Mouse (Mus musculus) CH12.LX (cell line): ENCODE measurements at regions not wholly inside any gene's neighbourhood (a gene's known extent, or its start where the extent isn't known, plus 50 kb on each side); places are given as distances from the start of the nearest gene placed in this dataset.

Source experiments
- DNase-seq: peaks from one replicate; pipeline ENCODE4 v3.0.0-alpha.2; 2013; ENCODE audit errors: extremely low read depth
- H3K27ac ChIP-seq: 2 replicates; pipeline ENCODE4 v1.5.1; 2012; ENCODE audit warnings: low read depth, mild to moderate bottlenecking, control low read depth, moderate library complexity; ENCODE audit not compliant: insufficient read depth
- H3K27me3 ChIP-seq: replicated peaks from 2 replicates; pipeline ENCODE3; 2012; ENCODE audit warnings: inconsistent platforms
- H3K36me3 ChIP-seq, 2 experiments: replicated peaks in 1 of 2; 2 replicates each; pipeline versions ENCODE3 to v1.6.1; 2012; ENCODE audit warnings: inconsistent platforms in 1 of 2, low read length in 1 of 2, mild to moderate bottlenecking in 1 of 2, mixed read lengths in 1 of 2, moderate library complexity in 1 of 2; ENCODE audit not compliant: control insufficient read depth in 1 of 2, insufficient read depth in 1 of 2
- H3K4me1 ChIP-seq, 2 experiments: 2 replicates each; pipeline ENCODE4 v1.6.1; 2012; ENCODE audit warnings: inconsistent platforms in 1 of 2, moderate library complexity in 1 of 2; ENCODE audit not compliant: insufficient read depth in 2 of 2, control insufficient read depth in 1 of 2
- H3K4me2 ChIP-seq: 2 replicates; pipeline ENCODE4 v1.6.1; 2012; ENCODE audit warnings: low read depth, mild to moderate bottlenecking, control low read depth; ENCODE audit not compliant: poor library complexity, insufficient read depth, severe bottlenecking
- H3K4me3 ChIP-seq, 3 experiments: fragments of 150-350 bp in 1 of 3; sonication (generic) in 1 of 3; replicated peaks in 1 of 3; 2 replicates each; pipeline versions ENCODE3 to v1.5.1; 2011 to 2012; ENCODE audit warnings: low read depth in 2 of 3, low read length in 2 of 3, mild to moderate bottlenecking in 2 of 3, moderate library complexity in 2 of 3, control low read depth in 1 of 3, improper control_type of control experiment in 1 of 3, inconsistent platforms in 1 of 3, mixed read lengths in 1 of 3; ENCODE audit not compliant: poor library complexity in 1 of 3
- H3K79me2 ChIP-seq: replicated peaks from 2 replicates; pipeline ENCODE4 v1.6.1; 2012; ENCODE audit warnings: mild to moderate bottlenecking, moderate library complexity; ENCODE audit not compliant: control insufficient read depth, poor library complexity, insufficient read depth, severe bottlenecking; ENCODE audit errors: extremely low read depth
- H3K9ac ChIP-seq: 2 replicates; pipeline ENCODE4 v1.6.1; 2012; ENCODE audit warnings: low read depth, mild to moderate bottlenecking, control low read depth, moderate library complexity; ENCODE audit not compliant: insufficient read depth
- H3K9me3 ChIP-seq: replicated peaks from 2 replicates; pipeline ENCODE3; 2012; ENCODE audit warnings: low read length, inconsistent platforms, mixed read lengths
- CTCF ChIP-seq, 2 experiments: IDR thresholded peaks in 1 of 2; conservative IDR thresholded peaks in 1 of 2; 2 replicates each; pipeline ENCODE4 v1.5.1; 2011 to 2012; ENCODE audit warnings: low read depth in 2 of 2, low read length in 2 of 2, improper control_type of control experiment in 1 of 2, inconsistent platforms in 1 of 2, mild to moderate bottlenecking in 1 of 2, moderate library complexity in 1 of 2
- E2F4 ChIP-seq: IDR thresholded peaks from 2 replicates; pipeline ENCODE4 v1.6.1; 2011; ENCODE audit warnings: low read depth, low read length, improper control_type of control experiment; ENCODE audit not compliant: insufficient replicate concordance
- ELF1 ChIP-seq: IDR thresholded peaks from 2 replicates; pipeline ENCODE4 v1.6.1; 2014; ENCODE audit warnings: low read depth, mild to moderate bottlenecking, inconsistent platforms, low read length, improper control_type of control experiment
- ETS1 ChIP-seq: conservative IDR thresholded peaks from 2 replicates; pipeline ENCODE4 v1.6.1; 2012; ENCODE audit warnings: low read depth, mild to moderate bottlenecking, inconsistent platforms, low read length, improper control_type of control experiment, moderate library complexity
- HCFC1 ChIP-seq: IDR thresholded peaks from 2 replicates; pipeline ENCODE4 v1.6.1; 2012; ENCODE audit warnings: low read depth, mild to moderate bottlenecking, inconsistent platforms, low read length, improper control_type of control experiment
- JUN ChIP-seq: IDR thresholded peaks from 2 replicates; pipeline ENCODE4 v1.6.1; 2011; ENCODE audit warnings: low read depth, mild to moderate bottlenecking, low read length, improper control_type of control experiment, moderate library complexity; ENCODE audit not compliant: insufficient read depth
- MAFK ChIP-seq: IDR thresholded peaks from 2 replicates; pipeline ENCODE4 v1.6.1; 2011; ENCODE audit warnings: low read length, improper control_type of control experiment; ENCODE audit not compliant: insufficient replicate concordance
- NRF1 ChIP-seq: IDR thresholded peaks from 2 replicates; pipeline ENCODE4 v1.6.1; 2014; ENCODE audit warnings: low read depth, mild to moderate bottlenecking, inconsistent platforms, low read length, improper control_type of control experiment, moderate library complexity
- PAX5 ChIP-seq: IDR thresholded peaks from 2 replicates; pipeline ENCODE4 v1.6.1; 2012; ENCODE audit warnings: low read length, inconsistent platforms, mixed read lengths
- POLR2A ChIP-seq: IDR thresholded peaks from 2 replicates; pipeline ENCODE4 v1.6.1; 2011; ENCODE audit warnings: low read depth, mild to moderate bottlenecking, improper control_type of control experiment, low read length
- POLR2AphosphoS2 ChIP-seq: IDR thresholded peaks from 2 replicates; pipeline ENCODE4 v1.6.1; 2011; ENCODE audit warnings: low read depth, low read length, improper control_type of control experiment
- RAD21 ChIP-seq: IDR thresholded peaks from 2 replicates; pipeline ENCODE4 v1.6.1; 2011; ENCODE audit warnings: low read depth, mild to moderate bottlenecking, low read length, improper control_type of control experiment, moderate library complexity
- RCOR1 ChIP-seq: conservative IDR thresholded peaks from 2 replicates; pipeline ENCODE4 v1.6.1; 2012; ENCODE audit warnings: low read depth, mild to moderate bottlenecking, inconsistent platforms, low read length, improper control_type of control experiment
- SIN3A ChIP-seq: IDR thresholded peaks from 2 replicates; pipeline ENCODE4 v1.6.1; 2012; ENCODE audit warnings: low read length, improper control_type of control experiment, inconsistent platforms
- SMC3 ChIP-seq: IDR thresholded peaks from 2 replicates; pipeline ENCODE4 v1.6.1; 2011; ENCODE audit warnings: low read depth, low read length, improper control_type of control experiment
- TBP ChIP-seq: conservative IDR thresholded peaks from 2 replicates; pipeline ENCODE4 v1.6.1; 2011; ENCODE audit warnings: low read depth, low read length, improper control_type of control experiment
- TCF12 ChIP-seq: IDR thresholded peaks from 2 replicates; pipeline ENCODE4 v1.6.1; 2014; ENCODE audit warnings: low read depth, mild to moderate bottlenecking, inconsistent platforms, low read length, improper control_type of control experiment
- UBTF ChIP-seq: IDR thresholded peaks from 2 replicates; pipeline ENCODE4 v1.6.1; 2012; ENCODE audit warnings: low read depth, mild to moderate bottlenecking, inconsistent platforms, low read length, improper control_type of control experiment, moderate library complexity
- USF2 ChIP-seq: conservative IDR thresholded peaks from 2 replicates; pipeline ENCODE4 v1.6.1; 2011; ENCODE audit warnings: low read depth, low read length, improper control_type of control experiment
- ZC3H11A ChIP-seq: IDR thresholded peaks from 2 replicates; pipeline ENCODE4 v1.6.1; 2012; ENCODE audit warnings: low read depth, mild to moderate bottlenecking, inconsistent platforms, low read length, improper control_type of control experiment
- ZKSCAN1 ChIP-seq: IDR thresholded peaks from 2 replicates; pipeline ENCODE4 v1.6.1; 2012; ENCODE audit warnings: low read depth, inconsistent platforms, low read length, improper control_type of control experiment, borderline replicate concordance
- ZMIZ1 ChIP-seq: IDR thresholded peaks from 2 replicates; pipeline ENCODE4 v1.6.1; 2012; ENCODE audit warnings: low read depth, mild to moderate bottlenecking, inconsistent platforms, low read length, improper control_type of control experiment
- ZNF384 ChIP-seq: IDR thresholded peaks from 2 replicates; pipeline ENCODE4 v1.6.1; 2012; ENCODE audit warnings: low read depth, low read length, improper control_type of control experiment, inconsistent platforms
- dilution Hi-C: fragments of 300-500 bp; cut with MboI; formaldehyde crosslinking; loops from 2 replicates; pipeline ENCODE4 v1.14.3; 2020; ENCODE audit warnings: low sequenced_read_pairs; ENCODE audit not compliant: extremely low pct_unique_long_range_greater_than_20kb, extremely low pct_ligation_motif_present
- in situ Hi-C: fragments of 300-500 bp; cut with MboI; formaldehyde crosslinking; loops from 3 replicates; pipeline ENCODE4 v1.14.3; 2019; ENCODE audit warnings: low sequenced_read_pairs, low pct_ligation_motif_present, low pct_unique_long_range_greater_than_20kb, mixed read lengths

DNA sequence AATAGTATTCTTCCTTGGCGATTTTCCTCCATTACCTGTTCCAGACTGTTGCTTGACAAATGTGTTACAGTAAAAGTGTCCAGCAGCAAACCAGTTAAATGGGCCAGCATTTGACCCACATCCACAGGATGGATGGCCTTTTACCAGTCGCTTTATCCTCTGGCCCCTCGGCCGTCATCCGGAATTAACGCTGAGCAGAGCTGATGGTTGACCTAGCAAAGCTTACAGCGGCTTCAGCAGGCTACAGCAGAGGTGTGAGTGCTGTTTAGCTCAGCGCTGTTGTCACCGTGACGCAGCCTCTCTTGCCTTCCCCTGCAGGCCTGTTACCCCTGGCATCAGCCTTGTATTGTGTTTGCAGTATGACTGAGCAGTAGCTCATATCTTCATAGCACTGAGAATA lies 159.8 kb upstream of the Eif4g2 start:
- no peaks in the 10 kb centered on the region for H3K79me2 ChIP-seq
- no peaks in the 10 kb centered on the region for H3K36me3 ChIP-seq
- peaks cover 2% of the 10 kb centered on the region for H3K9me3 ChIP-seq
- H3K9ac ChIP-seq: no peak overlapping the region
- no peak overlapping the region for H3K4me3 ChIP-seq
- no peaks in the 10 kb centered on the region for H3K4me1 ChIP-seq
- in situ Hi-C loops: no loop called here
- DNase-seq: no peak
- no peak overlapping the region for H3K4me2 ChIP-seq
- H3K27ac ChIP-seq: no peak overlapping the region
- dilution Hi-C loops: no loop called here
- H3K27me3 ChIP-seq: no peaks in the 10 kb centered on the region
- TF ChIP-seq PAX5: no peak
- no peak for TF ChIP-seq E2F4
- no peak for TF ChIP-seq ZC3H11A
- no peak for TF ChIP-seq TBP
- TF ChIP-seq JUN: no peak
- TF ChIP-seq MAFK: no peak
- no peak for TF ChIP-seq SIN3A
- TF ChIP-seq SMC3: no peak
- no peak for TF ChIP-seq ETS1
- no peak for TF ChIP-seq ELF1
- TF ChIP-seq POLR2A: no peak
- no peak for TF ChIP-seq USF2
- no peak for TF ChIP-seq RCOR1
- no peak for TF ChIP-seq ZMIZ1
- no peak for TF ChIP-seq ZNF384
- no peak for TF ChIP-seq POLR2AphosphoS2
- TF ChIP-seq TCF12: no peak
- TF ChIP-seq UBTF: no peak
- TF ChIP-seq ZKSCAN1: no peak
- TF ChIP-seq, all 38 proteins: peak for 0

- H3K27ac ChIP-seq: no peak overlapping the region
- in situ Hi-C loops: no loop called here
- H3K9me3 ChIP-seq: peaks cover 7% of the 10 kb centered on the region
- H3K9ac ChIP-seq: no peak overlapping the region
- H3K79me2 ChIP-seq: no peaks in the 10 kb centered on the region
- H3K4me1 ChIP-seq: no peaks in the 10 kb centered on the region
- H3K4me3 ChIP-seq: no peak overlapping the region
- no peaks in the 10 kb centered on the region for H3K36me3 ChIP-seq
- no peak for DNase-seq
- TF ChIP-seq SMC3 (peak; percentile 67), RAD21 (peak; percentile 54), NRF1 (no peak), ZNF384 (no peak), HCFC1 (no peak), CTCF (conservative IDR thresholded peaks at IDR 0.05 in 1 of 2, IDR thresholded peaks at IDR 0.05 in 1 of 2; ENCODE audit: low read depth in 2 of 2, low read length in 2 of 2) (peak in 1 of 2 experiments; percentile 68; a peak in 2 of 4 replicates), SIN3A (no peak)
- TF ChIP-seq, all 38 proteins: peak for 3
- Histone ChIP-seq H3K4me2 (no peak overlapping the region), H3K27me3 (no peaks in the 10 kb centered on the region)
- dilution Hi-C loops: no loop called here
These were observed 158.7 kb upstream of the Eif4g2 start for GRCm38 (mm10) chr7:111241538-111241937.
